Mouse (Mus musculus): ENCODE results near the gene Kifc5b. TPM values are rescaled to one million over a fixed set of nuclear protein-coding genes. Genes with fewer than 3 reads are reported as not detected.

Kifc5b gene
- polyA plus RNA-seq (2015; fragmentation: Nextera tagmentation; extraction: Ambion mirVana): 5.3 and 7.4 TPM in 2 replicates

GRCm38 (mm10) chr17:26916711-26917482 is at the start of gene Kifc5b:
TSS of gene Kifc5b (plus strand) at chr17:26917091.
- H3K4me3 ChIP-seq: peak within 1 kb of the TSS; percentile 67
- H3K4me2 ChIP-seq: peak within 1 kb of the TSS; percentile 69
- H3K9me3 ChIP-seq (replicated peaks): no peaks in the 10 kb centered on the region
- H3K4me1 ChIP-seq (replicated peaks): peaks cover 14% of the 10 kb centered on the region
- H3K36me3 ChIP-seq: peaks cover 9% of the 10 kb centered on the region; the same call in 1 of the 2 replicates
- no peaks in the 10 kb centered on the region for H3K27me3 ChIP-seq
- peak within 1 kb of the TSS; percentile 68 for H3K27ac ChIP-seq
- ATAC-seq (replicated peaks; ENCODE audit: insufficient number of reproducible peaks, insufficient read depth, low FRiP score, low read depth): peak; percentile 99
- WGBS: under 1% methylated on average over 66 of the region's 72 CpGs
- H3K9ac ChIP-seq: peak within 1 kb of the TSS; percentile 66

DNA sequence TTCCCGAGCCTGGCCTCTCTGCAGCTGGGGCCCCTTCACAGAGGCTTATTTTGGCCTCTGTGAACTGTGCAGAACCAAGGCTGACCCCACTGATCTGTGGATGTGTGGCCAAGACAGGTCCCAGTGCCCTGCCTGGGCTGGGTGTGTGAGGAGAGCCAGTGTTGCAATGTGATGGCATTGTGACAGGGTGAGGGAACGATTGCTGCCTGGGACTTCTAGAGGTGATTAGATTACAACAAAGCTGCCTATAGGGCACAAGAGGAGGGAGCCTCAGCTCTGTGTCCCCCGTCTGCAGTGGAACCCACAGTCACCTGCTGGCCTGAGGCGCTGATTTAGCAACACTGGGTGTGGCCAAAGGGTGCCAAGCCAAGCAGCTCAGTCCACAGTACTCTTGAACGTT is 48.1 kb upstream of the Kifc5b start:
- peak overlapping the region; percentile 43 for H3K9ac ChIP-seq
- 22% methylated on average over 5 of the region's 5 CpGs for WGBS
- no peaks in the 10 kb centered on the region for H3K9me3 ChIP-seq (replicated peaks)
- H3K4me1 ChIP-seq (replicated peaks): peaks cover 48% of the 10 kb centered on the region
- peak overlapping the region; percentile 41 for H3K4me2 ChIP-seq
- H3K36me3 ChIP-seq: no peaks in the 10 kb centered on the region
- peak overlapping the region; percentile 92 for H3K27ac ChIP-seq
- H3K4me3 ChIP-seq: peak overlapping the region; percentile 6; the same call in 1 of the 2 replicates
- ATAC-seq (replicated peaks; ENCODE audit: insufficient number of reproducible peaks, insufficient read depth, low FRiP score, low read depth): peak; percentile 90
- no peaks in the 10 kb centered on the region for H3K27me3 ChIP-seq

DNA sequence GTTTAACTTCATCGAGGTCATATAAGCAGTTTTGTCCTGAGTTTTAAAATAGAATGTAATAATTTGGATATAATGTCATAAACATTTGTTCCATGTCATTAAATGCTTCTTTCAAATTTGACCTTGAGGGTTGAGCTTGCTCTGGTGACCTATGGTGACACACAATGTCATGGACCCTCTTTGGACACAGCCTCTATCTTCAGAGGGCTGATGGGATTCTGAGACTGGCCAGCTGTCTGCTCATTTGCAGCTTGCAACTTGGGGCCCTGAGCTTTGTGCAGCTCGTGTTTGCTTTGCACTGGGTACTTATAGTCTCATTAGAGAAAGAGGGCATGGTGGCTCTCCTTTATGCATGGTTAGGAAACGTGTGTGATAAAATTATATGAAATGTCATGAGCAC is 44.0 kb upstream of the Kifc5b start:
- no peaks in the 10 kb centered on the region for H3K36me3 ChIP-seq
- H3K9me3 ChIP-seq (replicated peaks): no peaks in the 10 kb centered on the region
- no peak for ATAC-seq (replicated peaks; ENCODE audit: insufficient number of reproducible peaks, insufficient read depth, low FRiP score, low read depth)
- no peak overlapping the region for H3K4me2 ChIP-seq
- peaks cover 42% of the 10 kb centered on the region for H3K4me1 ChIP-seq (replicated peaks)
- no peak overlapping the region for H3K4me3 ChIP-seq
- H3K27ac ChIP-seq: 0 out of 2 replicates have a peak overlapping the region, but pooled peaks have one; percentile 42
- H3K27me3 ChIP-seq: no peaks in the 10 kb centered on the region
- H3K9ac ChIP-seq: no peak overlapping the region
- 61% methylated on average over 3 of the region's 3 CpGs for WGBS

GRCm38 (mm10) chr17:26873502-26873901 is 43.4 kb upstream of the Kifc5b start:
- peak overlapping the region; percentile 75 for H3K27ac ChIP-seq
- no peaks in the 10 kb centered on the region for H3K36me3 ChIP-seq
- H3K4me3 ChIP-seq: no peak overlapping the region
- H3K9me3 ChIP-seq (replicated peaks): no peaks in the 10 kb centered on the region
- H3K27me3 ChIP-seq: no peaks in the 10 kb centered on the region
- ATAC-seq (replicated peaks; ENCODE audit: insufficient number of reproducible peaks, insufficient read depth, low FRiP score, low read depth): no peak
- no peak overlapping the region for H3K4me2 ChIP-seq
- H3K9ac ChIP-seq: no peak overlapping the region
- WGBS: 61% methylated on average over 8 of the region's 8 CpGs
- peaks cover 40% of the 10 kb centered on the region for H3K4me1 ChIP-seq (replicated peaks)

- H3K4me2 ChIP-seq: no peak overlapping the region
- no peak for ATAC-seq (replicated peaks; ENCODE audit: insufficient number of reproducible peaks, insufficient read depth, low FRiP score, low read depth)
- H3K27ac ChIP-seq: peak overlapping the region; percentile 75
- H3K4me1 ChIP-seq (replicated peaks): peaks cover 38% of the 10 kb centered on the region
- WGBS: 59% methylated on average over 11 of the region's 11 CpGs
- no peak overlapping the region for H3K9ac ChIP-seq
- no peak overlapping the region for H3K4me3 ChIP-seq
- no peaks in the 10 kb centered on the region for H3K36me3 ChIP-seq
- H3K27me3 ChIP-seq: no peaks in the 10 kb centered on the region
- H3K9me3 ChIP-seq (replicated peaks): no peaks in the 10 kb centered on the region
Observed at GRCm38 (mm10) chr17:26874542-26874941, 42.3 kb upstream of the Kifc5b start.

DNA sequence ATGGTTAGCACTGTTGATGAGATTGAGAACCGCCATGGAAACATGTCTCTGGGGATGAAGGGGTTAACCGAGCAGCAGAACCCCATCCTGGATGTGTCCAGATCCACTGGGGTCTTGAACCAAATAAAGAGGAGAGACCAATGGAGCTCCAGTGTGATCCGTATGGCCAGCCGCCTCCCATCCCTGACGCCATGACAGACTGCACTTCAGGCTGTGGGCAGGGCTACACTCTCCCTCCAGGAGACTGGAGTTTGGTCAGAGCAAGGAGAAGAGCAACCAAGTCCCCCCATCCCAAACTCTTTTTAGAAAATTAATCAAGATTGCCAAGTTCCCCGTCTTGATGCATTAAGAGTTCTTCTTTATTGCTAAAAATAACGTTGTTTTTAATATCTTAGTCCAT is 39.0 kb upstream of the Kifc5b start:
- peaks cover 4% of the 10 kb centered on the region; the same call in 1 of the 2 replicates for H3K36me3 ChIP-seq
- H3K4me2 ChIP-seq: no peak overlapping the region
- peaks cover 35% of the 10 kb centered on the region for H3K4me1 ChIP-seq (replicated peaks)
- H3K27me3 ChIP-seq: no peaks in the 10 kb centered on the region
- no peak overlapping the region for H3K9ac ChIP-seq
- H3K4me3 ChIP-seq: no peak overlapping the region
- 0 out of 2 replicates have a peak, but pooled peaks cover 8% of the 10 kb centered on the region for H3K9me3 ChIP-seq (replicated peaks)
- ATAC-seq (replicated peaks; ENCODE audit: insufficient number of reproducible peaks, insufficient read depth, low FRiP score, low read depth): 0 out of 2 replicates have a peak, but pooled peaks have one; percentile 23
- WGBS: 63% methylated on average over 7 of the region's 7 CpGs
- peak overlapping the region; percentile 76 for H3K27ac ChIP-seq

- Histone ChIP-seq H3K27me3 (no peaks in the 10 kb centered on the region), H3K36me3 (peaks cover 4% of the 10 kb centered on the region; the same call in 1 of the 2 replicates), H3K27ac (peak overlapping the region; percentile 76), H3K9me3 (replicated peaks) (0 out of 2 replicates have a peak, but pooled peaks cover 8% of the 10 kb centered on the region), H3K4me1 (replicated peaks) (peaks cover 35% of the 10 kb centered on the region), H3K4me2 (no peak overlapping the region), H3K4me3 (no peak overlapping the region), H3K9ac (no peak overlapping the region)
- no peak for ATAC-seq (replicated peaks; ENCODE audit: insufficient number of reproducible peaks, insufficient read depth, low FRiP score, low read depth)
- 86% methylated on average over 6 of the region's 6 CpGs for WGBS
Observed at GRCm38 (mm10) chr17:26879235-26879634, 37.7 kb upstream of the Kifc5b start.

DNA sequence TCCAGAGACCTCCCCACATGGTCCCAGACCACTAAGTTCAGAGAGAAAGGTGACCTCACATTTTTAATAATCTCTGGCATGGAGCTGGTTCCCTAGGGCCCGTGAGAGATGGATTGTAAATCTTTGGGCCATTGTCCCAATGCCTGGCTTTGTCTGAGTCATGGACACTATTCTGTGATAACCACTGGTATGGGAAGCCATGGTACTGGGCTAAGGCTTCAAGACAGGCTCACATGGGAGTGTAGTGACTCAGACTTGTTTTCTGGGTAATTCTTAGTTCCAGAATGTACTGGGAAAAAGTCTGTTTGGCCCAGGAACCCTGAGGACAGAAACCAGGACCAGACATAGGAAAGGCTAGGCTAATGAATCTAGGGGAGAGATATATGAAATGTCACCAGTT is 34.2 kb upstream of the Kifc5b start:
- H3K9ac ChIP-seq: no peak overlapping the region
- no peak overlapping the region for H3K27ac ChIP-seq
- no peaks in the 10 kb centered on the region for H3K27me3 ChIP-seq
- peaks cover 4% of the 10 kb centered on the region; the same call in 1 of the 2 replicates for H3K36me3 ChIP-seq
- peaks cover 41% of the 10 kb centered on the region for H3K4me1 ChIP-seq (replicated peaks)
- 0 out of 2 replicates have a peak, but pooled peaks cover 8% of the 10 kb centered on the region for H3K9me3 ChIP-seq (replicated peaks)
- no peak overlapping the region for H3K4me3 ChIP-seq
- H3K4me2 ChIP-seq: no peak overlapping the region
- 69% methylated on average over 1 of the region's 1 CpGs for WGBS
- ATAC-seq (replicated peaks; ENCODE audit: insufficient number of reproducible peaks, insufficient read depth, low FRiP score, low read depth): no peak

DNA sequence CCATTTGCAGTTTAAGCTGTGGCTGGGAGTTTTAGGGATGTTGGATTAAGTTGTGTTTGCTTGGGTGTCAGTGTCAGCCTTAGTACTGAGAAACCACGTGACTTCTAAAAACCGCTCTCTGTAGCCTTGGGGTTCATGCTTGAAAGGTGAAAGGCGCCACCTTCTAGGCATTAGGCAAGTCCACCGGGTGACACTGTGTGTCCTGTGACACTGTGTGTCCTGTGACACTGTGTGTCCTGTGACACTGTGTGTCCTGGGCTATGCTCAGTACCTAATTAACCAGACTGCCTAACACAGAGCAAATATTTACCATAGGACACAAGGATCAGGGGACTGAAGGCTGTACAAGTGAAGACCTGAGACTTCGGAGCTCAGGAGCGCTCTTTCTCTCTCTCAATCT is 33.3 kb upstream of the Kifc5b start:
- ATAC-seq (replicated peaks; ENCODE audit: insufficient number of reproducible peaks, insufficient read depth, low FRiP score, low read depth): no peak
- Histone ChIP-seq H3K27ac (peak overlapping the region; percentile 93), H3K4me3 (no peak overlapping the region), H3K36me3 (peaks cover 4% of the 10 kb centered on the region; the same call in 1 of the 2 replicates), H3K9me3 (replicated peaks) (0 out of 2 replicates have a peak, but pooled peaks cover 8% of the 10 kb centered on the region), H3K27me3 (no peaks in the 10 kb centered on the region), H3K4me1 (replicated peaks) (peaks cover 46% of the 10 kb centered on the region), H3K4me2 (peak overlapping the region; percentile 78; the same call in 1 of the 2 replicates), H3K9ac (no peak overlapping the region)
- WGBS: 84% methylated on average over 6 of the region's 6 CpGs

GRCm38 (mm10) chr17:26884995-26885926 is 31.6 kb upstream of the Kifc5b start:
- H3K36me3 ChIP-seq: peaks cover 4% of the 10 kb centered on the region; the same call in 1 of the 2 replicates
- H3K9ac ChIP-seq: peak overlapping the region; percentile 54
- peak overlapping the region; percentile 93 for H3K27ac ChIP-seq
- H3K4me3 ChIP-seq: peak overlapping the region; percentile 49
- ATAC-seq (replicated peaks; ENCODE audit: insufficient number of reproducible peaks, insufficient read depth, low FRiP score, low read depth): peak; percentile 76
- WGBS: 14% methylated on average over 25 of the region's 25 CpGs
- peak overlapping the region; percentile 78 for H3K4me2 ChIP-seq
- H3K27me3 ChIP-seq: no peaks in the 10 kb centered on the region
- H3K4me1 ChIP-seq (replicated peaks): peaks cover 49% of the 10 kb centered on the region
- 0 out of 2 replicates have a peak, but pooled peaks cover 7% of the 10 kb centered on the region for H3K9me3 ChIP-seq (replicated peaks)
